Mouse (Mus musculus) adrenal gland, postnatal 10 days (tissue): ENCODE measurements around the gene Ap1s1. TPM values are rescaled to one million over a fixed set of nuclear protein-coding genes. Genes with fewer than 3 reads are reported as not detected.

Experiments
- DNase-seq: peaks from one replicate; pipeline ENCODE4 v3.0.0; 2021; ENCODE audit warnings: mixed read lengths
- long read RNA-seq, 2 experiments: library from polyadenylated mRNA; stranded (forward); transcript quantifications; one replicate each; pipeline ENCODE4 v2.0.0; 2021
- total RNA-seq, 2 experiments: library from RNA; stranded (reverse); gene quantifications; 2 replicates each; pipeline ENCODE4 v1.2.3; 2021

Ap1s1 gene
- total RNA-seq: 100 to 1,000 TPM; 105 to 106 TPM
- long read RNA-seq, experiment 1, transcript Ap1s1-201 (5 exons, 1,353 nt): major isoform, 112 of 135 reads
- long read RNA-seq, experiment 1, partial matches to known transcripts: 19 of 135 reads
- long read RNA-seq, experiment 1, other reads (novel, unspliced or antisense): 3 of 135 reads
- long read RNA-seq, experiment 2, transcript Ap1s1-201 (5 exons, 1,353 nt): major isoform, 88 of 111 reads
- long read RNA-seq, experiment 2, partial matches to known transcripts: 12 of 111 reads
- long read RNA-seq, experiment 2, other reads (novel, unspliced or antisense): 7 of 111 reads

DNA sequence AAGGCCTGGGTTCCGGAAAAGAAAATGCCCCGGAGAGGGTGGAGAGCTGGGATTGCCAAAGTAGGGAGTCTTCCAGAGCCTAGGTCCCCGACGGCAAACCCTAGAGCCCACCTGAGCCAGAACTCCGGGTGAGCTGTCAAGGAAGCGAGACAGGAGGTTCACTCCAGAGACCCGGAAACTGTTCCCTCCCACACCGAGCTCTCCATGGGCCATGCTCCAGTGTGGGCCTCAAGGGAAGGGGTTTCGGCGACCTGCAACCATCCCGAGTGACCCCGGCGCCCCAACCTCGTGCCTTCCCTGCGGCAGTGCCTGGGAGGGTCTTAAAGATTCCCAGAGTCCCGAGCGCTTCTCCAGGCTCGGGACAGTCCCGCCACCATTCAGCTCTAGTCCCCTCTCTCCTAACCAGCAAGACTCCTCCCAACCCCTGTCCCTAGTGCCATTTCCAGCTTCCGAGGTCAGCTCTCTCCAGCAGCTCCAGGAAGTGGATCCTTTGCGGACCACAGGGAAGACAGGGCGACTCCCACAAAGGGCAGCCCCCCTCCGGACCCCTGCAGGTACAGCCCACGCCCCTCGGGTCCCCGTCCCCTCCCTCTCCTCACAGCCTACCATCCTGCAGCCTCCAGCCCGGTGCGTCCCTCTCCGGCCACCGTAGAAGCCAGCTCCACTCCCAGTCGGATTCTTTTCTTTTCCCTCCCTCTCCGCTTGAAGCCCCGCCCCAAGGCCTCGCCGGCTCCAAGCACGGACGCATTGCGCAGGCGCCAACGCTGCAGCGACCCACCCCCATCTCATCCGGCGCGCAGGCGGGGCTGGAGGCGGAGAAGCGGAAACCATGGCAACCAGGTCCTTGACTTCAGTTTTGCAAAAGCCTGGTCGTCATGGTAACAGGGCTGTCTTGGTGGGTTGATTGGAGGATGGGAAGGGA is at the start of gene Ap1s1:
TSS of gene Ap1s1 (minus strand) at position 734 of the 922 bp plus-strand sequence.
- peak; percentile 98 for DNase-seq

DNA sequence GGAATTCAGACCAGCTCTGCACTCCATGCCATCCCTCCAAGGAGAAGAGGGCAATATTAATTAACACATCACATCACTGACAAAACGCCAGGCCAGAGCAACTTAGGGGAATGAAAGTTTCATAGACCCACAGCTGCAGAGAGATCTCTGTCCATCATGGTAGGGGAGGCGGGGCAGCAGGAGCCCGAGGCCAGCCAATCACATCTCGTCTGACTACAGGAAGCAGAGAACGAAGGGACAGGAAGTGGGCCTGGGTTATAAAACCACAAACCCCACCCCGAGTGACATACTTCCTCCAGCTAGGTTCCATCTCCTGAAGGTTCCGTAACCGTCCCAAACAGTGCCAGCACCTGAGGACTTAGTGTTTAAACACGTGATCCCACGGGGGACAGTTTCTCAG is 49.2 kb upstream of the Ap1s1 start:
- no peak for DNase-seq

GRCm38 (mm10) chr5:137093720-137094119 is 47.8 kb upstream of the Ap1s1 start:
- DNase-seq: no peak

- DNase-seq: no peak
Observed at GRCm38 (mm10) chr5:137091560-137091959, 45.6 kb upstream of the Ap1s1 start.

DNA sequence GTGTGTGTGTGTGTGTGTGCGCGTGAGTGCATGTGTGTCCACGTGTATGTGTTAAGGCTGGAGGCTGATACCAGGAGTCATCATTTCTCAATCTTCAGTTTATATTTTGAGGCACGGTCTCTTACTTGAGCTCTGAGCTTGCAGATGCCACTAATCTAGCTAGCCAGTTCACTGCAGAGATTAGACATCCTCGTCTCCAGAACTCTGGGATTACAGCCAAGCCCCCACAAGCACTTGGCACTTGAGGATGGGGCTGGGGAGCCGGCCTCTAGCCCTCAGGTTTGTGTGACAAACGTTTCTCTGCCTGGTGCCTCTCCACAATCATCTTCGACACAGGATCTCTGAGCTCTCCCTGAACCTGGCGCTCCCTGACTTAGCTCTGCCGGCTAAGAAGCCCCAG is 44.9 kb upstream of the Ap1s1 start:
- DNase-seq: no peak

GRCm38 (mm10) chr5:137087410-137087809 is 41.5 kb upstream of the Ap1s1 start:
- DNase-seq: peak; percentile 57

DNA sequence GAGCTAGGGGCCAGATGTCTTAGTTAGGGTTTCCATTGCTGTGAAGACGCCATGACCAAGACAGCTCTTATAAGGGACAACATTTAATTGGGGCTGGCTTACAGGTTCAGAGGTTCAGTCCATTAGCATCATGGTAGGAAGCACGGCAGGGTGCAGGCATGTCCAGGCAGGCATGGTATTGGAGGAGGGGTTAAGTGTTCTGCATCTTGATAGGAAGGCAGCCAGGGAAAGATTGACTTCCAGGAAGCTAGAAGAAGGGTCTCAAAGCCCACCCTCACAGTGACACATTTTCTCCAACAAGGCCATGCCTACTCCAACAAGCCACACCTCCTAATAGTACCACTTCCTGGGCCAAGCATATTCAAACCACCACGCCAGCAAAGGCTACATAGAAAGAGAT is 39.8 kb upstream of the Ap1s1 start:
- DNase-seq: no peak

- DNase-seq: no peak
Observed at GRCm38 (mm10) chr5:137085021-137085420, 39.1 kb upstream of the Ap1s1 start.

GRCm38 (mm10) chr5:137083051-137083450 is 37.1 kb upstream of the Ap1s1 start:
- DNase-seq: no peak

- no peak for DNase-seq
Observed at GRCm38 (mm10) chr5:137079849-137080248, 33.9 kb upstream of the Ap1s1 start.

GRCm38 (mm10) chr5:137078616-137079015 is 32.7 kb upstream of the Ap1s1 start:
- DNase-seq: no peak

GRCm38 (mm10) chr5:137078041-137078440 is 32.1 kb upstream of the Ap1s1 start:
- no peak for DNase-seq

- no peak for DNase-seq
Observed at GRCm38 (mm10) chr5:137077187-137077586, 31.3 kb upstream of the Ap1s1 start.

GRCm38 (mm10) chr5:137076191-137076930 is 30.4 kb upstream of the Ap1s1 start:
- DNase-seq: peak; percentile 24

DNA sequence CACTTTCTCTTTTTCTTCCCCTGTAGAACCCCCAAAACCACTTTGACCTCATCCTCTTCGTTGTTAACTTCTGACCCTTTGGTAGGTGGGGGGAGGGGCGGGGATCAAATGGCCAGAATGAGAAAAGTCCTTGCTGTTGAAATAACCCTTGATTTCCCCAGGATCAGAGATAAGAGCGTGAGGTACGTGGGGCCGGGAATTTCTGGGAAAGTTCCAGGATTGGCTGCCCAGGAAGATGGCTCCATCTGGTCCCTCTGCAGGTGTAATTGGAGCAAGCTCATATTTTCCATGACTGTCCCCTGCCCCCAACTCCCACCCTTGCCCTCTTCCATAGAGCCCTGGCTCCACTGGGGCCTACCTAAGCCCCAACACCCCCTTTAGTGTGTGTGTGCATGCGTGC is 29.8 kb upstream of the Ap1s1 start:
- no peak for DNase-seq

DNA sequence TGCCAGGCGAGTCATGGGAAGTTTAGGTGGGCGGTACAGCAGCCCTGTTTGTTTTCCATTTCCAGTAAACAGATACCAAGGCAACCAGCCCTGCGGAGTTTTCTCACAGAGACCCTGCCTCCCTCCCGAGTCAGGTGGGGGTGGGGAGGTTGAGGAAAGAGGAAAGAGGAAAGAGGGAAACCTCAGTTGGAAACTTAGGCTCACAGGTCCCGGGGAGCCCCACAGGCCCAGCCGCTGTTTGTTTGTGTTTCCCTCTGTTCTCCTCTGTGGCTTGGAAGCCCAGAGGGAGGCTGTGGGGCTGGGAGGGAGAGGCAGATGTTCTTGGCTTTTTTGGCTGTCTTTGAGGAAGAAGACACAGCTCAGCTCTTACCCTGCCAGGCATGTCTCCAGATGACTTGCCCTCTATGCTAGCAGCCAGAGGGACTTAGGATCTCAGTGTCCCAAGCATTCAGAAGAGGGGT is 28.3 kb upstream of the Ap1s1 start:
- no peak for DNase-seq

DNA sequence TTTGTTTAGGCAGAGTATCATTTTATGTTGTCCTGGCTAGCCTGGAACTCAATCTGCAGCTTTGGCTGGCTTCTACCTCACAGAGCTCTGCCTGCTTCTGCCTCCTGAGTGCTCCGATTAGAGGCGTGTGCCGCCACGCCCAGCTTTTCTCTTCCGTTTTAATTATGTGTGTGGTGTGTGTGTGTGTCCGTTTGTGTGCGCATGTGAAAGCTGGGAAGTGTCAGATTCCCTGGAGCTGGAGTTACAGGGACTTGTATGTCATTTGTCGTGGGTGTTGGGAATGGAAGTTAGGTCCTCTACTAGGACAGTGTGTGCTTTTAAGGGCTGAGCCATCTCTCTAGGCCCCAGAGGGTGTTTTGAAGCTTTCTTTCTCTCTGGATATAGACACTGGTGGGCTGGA is 27.2 kb upstream of the Ap1s1 start:
- DNase-seq: no peak

DNA sequence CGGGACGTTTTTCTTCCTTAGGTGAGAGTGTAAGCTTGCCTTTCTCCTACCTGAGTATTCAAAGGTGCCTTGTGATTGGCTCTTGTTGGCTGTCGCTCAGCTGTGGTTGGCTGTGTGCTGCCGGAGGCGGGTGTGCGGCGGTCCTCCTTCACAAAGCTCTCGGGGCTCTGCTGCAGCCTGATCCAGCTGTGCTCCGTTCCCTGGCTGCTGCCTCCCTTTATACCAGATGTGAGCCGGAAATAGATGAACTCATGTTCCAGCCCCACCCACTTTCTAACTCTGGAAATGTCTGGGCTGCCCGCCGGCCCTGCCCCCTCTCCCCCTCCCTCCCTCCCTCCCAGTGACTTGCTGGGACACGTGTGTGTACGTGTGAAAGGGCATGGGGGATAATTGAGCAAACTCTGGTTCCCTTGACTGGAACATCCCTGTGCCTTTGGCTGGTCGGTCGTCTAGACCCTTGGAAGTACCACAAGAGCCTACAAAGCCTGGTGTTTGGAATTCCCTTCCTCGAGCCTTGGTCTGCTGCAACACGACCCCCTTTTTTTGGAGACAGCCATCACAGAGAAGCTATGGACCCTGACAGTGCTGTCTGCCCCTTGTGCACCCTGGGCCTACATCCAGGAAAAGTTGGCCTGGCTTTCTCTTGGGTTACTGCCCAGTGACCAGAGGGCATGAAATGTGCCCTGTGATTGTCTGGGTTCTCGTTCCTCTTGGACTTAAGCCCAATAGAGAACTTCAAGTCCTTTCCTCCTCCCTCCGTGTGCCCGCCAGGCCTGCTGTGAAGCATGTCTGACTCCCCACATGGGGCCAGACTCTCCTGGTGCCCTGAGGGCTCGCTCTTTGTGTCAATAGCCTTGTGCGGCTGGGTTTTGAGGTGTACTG is 26.4 kb upstream of the Ap1s1 start, which contains the start of gene Serpine1:
TSS of gene Serpine1 (minus strand) at position 190 of the 882 bp plus-strand sequence.
- DNase-seq: peak; percentile 84

DNA sequence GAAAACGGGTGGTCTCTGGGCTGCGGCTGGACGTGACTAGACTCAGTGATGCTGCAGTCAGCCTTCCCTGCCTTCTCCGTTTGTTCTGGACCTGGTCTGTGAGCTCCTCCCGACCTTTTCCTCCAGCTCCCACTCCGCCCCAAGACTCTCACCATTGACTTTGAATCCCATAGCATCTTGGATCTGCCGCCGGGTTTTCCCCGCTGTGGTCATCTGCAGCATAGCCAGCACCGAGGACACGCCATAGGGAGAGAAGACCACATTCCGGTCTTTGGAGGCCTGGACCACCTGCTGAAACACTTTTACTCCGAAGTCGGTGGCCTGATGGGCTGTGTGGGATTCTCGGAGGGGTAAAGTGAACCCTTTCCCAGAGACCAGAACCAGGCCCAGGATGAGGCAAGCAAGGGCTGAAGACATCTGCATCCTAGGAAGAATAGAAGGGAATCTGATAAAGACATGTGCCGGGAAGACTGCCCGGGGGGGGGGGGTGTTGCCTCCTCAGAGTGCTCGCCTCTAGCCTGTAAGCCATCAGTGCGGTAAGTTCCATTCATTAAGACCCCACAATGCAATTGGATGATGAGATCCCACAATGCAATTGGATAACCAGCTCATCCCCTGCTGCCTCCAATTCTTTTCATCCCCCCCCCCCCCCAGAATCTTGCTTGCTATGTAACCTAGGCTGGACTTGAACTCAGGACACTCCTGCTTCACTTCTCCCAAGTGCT is 25.1 kb upstream of the Ap1s1 start:
- DNase-seq: no peak

GRCm38 (mm10) chr5:137068711-137069110 is 22.8 kb upstream of the Ap1s1 start:
- no peak for DNase-seq

GRCm38 (mm10) chr5:137065923-137066322 is 20.0 kb upstream of the Ap1s1 start:
- no peak for DNase-seq
